Mouse (Mus musculus): ENCODE measurements at regions not wholly inside any gene's neighbourhood (a gene's known extent, or its start where the extent isn't known, plus 50 kb on each side); places are given as distances from the start of the nearest gene placed in this dataset.

DNA sequence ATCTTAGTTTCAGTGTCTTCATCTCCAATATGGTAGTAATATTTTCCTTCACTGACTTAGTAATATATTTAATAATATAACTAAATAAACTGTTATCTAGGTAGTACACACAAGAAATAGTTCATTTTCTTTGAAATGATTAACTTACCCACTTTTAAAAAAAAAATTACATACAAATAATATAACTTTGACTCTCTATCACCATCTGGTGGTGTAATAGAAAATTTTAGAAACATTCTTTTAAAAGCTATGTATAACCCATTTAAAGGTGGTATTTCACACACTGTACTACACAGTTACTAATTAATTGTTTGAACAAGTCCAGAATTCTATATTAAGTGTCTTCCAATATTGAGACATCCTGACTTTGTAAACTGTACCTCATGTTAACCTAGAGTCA, 53.9 kb upstream of the Olfr266 start:
- H3K36me3 ChIP-seq = no peaks in the 10 kb centered on the region
- no peaks in the 10 kb centered on the region for H3K27me3 ChIP-seq
- ATAC-seq (ENCODE audit: low FRiP score) = no peak
- no peak overlapping the region for H3K9ac ChIP-seq
- H3K4me1 ChIP-seq = no peaks in the 10 kb centered on the region
- H3K4me3 ChIP-seq = no peak overlapping the region
- no peak overlapping the region for H3K4me2 ChIP-seq (replicated peaks)
- H3K27ac ChIP-seq = no peak overlapping the region
- H3K9me3 ChIP-seq (replicated peaks) = no peaks in the 10 kb centered on the region

DNA sequence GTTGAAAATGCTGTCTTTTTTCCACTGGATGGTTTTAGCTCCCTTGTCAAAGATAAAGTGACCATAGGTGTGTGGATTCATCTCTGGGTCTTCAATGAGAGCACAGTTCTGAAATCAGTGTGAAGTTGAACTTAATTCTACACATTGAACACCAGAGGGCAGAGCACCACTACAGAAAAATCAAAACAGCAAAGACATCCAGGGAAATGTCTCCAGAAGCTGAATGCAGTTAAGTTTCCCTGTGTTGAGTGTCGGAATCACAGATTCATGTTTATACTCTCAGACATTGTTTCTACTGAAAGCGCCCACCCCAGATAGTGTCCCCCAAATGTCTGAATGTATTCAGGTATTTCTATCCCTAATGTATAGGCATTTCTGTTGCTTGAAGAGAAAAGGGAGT, 77.1 kb upstream of the Olfr266 start:
- Histone ChIP-seq H3K9me3 (replicated peaks) (no peaks in the 10 kb centered on the region), H3K4me1 (no peaks in the 10 kb centered on the region), H3K4me2 (replicated peaks) (no peak overlapping the region), H3K27me3 (no peaks in the 10 kb centered on the region), H3K4me3 (no peak overlapping the region), H3K36me3 (no peaks in the 10 kb centered on the region), H3K27ac (no peak overlapping the region), H3K9ac (no peak overlapping the region)
- WGBS = 46% methylated on average over 2 of the region's 2 CpGs
- no peak for ATAC-seq (ENCODE audit: low FRiP score)

DNA sequence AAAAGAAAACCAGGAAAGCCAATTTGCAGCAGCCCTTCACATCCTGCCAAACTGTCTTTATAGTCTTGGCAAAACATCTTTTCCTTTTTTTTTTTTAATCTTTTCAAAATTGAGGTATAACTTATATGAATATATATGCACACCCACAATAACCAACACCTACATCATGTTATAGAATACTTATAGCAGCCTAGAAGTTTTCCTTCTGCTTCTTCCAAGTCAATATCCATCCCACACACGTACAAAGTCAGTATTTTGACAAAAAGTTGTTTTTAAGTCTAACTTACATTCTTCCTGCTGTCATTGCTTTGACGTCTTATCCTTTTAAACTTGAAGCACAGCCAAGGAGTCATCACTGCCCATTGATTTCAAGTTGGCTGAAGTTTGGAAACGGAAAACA, 80.6 kb upstream of the Olfr266 start:
- H3K4me3 ChIP-seq = no peak overlapping the region
- no peaks in the 10 kb centered on the region for H3K27me3 ChIP-seq
- H3K36me3 ChIP-seq = no peaks in the 10 kb centered on the region
- 80% methylated on average over 3 of the region's 3 CpGs for WGBS
- no peak for ATAC-seq (ENCODE audit: low FRiP score)
- H3K9me3 ChIP-seq (replicated peaks) = no peaks in the 10 kb centered on the region
- H3K9ac ChIP-seq = no peak overlapping the region
- H3K4me2 ChIP-seq (replicated peaks) = no peak overlapping the region
- no peak overlapping the region for H3K27ac ChIP-seq
- H3K4me1 ChIP-seq = no peaks in the 10 kb centered on the region

DNA sequence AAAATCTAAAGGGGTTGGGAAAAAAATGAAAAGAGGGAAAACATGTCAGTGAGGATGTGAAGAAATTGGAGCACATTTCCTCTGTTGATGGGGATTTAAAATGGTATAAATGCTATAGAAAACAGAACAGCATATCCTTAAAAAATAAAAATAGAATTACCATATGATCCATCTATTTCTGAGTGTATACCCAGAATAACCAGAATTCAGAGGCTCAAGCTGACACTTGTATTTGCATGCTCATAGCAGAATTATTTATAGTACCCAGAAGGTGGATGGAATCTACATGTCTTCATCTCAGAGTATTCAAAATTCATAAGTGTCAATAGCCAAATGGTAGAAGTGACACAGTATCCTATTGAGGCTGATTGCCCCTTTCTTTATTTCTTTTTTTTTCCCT, 99.9 kb upstream of the Kcna3 start:
- ATAC-seq (ENCODE audit: low FRiP score) = no peak
- Histone ChIP-seq H3K9ac (no peak overlapping the region), H3K36me3 (no peaks in the 10 kb centered on the region), H3K27ac (no peak overlapping the region), H3K4me1 (no peaks in the 10 kb centered on the region), H3K4me2 (replicated peaks) (no peak overlapping the region), H3K4me3 (no peak overlapping the region), H3K9me3 (replicated peaks) (peaks cover 12% of the 10 kb centered on the region), H3K27me3 (no peaks in the 10 kb centered on the region)

DNA sequence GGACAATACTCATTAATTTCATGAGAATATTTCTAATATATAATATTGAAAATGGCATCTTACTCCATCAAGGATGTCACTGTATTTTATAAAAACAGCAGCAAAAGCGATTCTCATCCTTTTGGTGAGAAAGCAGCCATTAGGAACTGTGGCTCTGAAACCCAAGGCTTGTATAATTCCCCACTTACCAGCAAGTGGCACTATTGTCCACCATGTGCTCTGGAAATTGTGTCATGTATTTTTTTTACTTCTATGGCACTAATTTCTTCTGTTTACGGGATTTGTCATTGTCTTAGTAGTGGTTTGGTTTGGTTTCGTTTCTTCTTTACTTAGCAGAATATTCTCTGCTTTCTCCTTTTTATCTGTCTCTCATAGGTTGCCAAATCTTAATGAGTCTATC, 95.9 kb upstream of the Kcna3 start:
- Histone ChIP-seq H3K4me1 (no peaks in the 10 kb centered on the region), H3K4me3 (no peak overlapping the region), H3K9me3 (replicated peaks) (peaks cover 3% of the 10 kb centered on the region; the same call in 1 of the 2 replicates), H3K36me3 (no peaks in the 10 kb centered on the region), H3K27ac (no peak overlapping the region), H3K9ac (no peak overlapping the region), H3K27me3 (no peaks in the 10 kb centered on the region), H3K4me2 (replicated peaks) (no peak overlapping the region)
- WGBS = 73% methylated on average over 3 of the region's 3 CpGs
- ATAC-seq (ENCODE audit: low FRiP score) = no peak

DNA sequence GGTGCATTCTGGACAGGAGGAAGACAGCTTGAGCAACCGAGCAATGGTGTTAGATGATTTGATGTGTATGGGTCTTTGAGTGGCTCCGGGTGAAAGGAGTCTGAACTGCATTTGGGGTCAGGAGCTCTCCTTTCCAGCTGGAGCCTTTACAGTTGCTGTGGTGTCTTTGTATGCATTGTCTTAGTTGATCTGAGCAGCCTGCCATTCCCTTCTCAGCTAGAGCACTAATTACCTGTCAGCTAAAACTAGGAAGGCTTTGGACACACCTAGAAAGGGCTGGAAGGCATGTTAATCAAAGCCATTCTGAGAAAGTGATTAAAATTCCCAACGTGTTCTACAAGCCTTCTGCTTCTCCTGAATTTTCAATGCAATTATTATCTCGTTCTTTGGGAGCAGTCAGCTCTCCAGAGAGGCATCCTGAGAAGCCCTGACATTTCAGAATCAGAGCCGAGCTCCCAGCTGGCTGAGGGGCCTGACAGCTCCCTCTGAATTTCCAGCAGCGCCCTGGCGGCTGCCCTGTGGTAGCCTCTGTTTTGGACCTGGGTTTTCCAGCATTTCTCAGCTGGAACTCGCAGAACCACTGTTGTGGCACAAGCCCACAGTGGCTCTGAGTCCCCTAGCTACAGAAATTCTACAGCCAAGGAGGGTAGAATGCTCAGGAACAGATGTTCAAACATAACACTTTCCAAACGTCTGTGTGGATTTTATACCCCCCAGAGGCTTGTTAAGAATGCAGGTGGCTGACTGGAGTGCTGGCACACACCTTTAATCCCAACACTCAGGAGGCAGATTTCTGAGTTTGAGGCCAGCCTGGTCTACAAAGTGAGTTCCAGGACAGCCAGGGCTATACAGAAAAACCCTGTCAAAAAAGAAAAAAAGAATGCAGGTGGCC, 80.2 kb upstream of the Kcna3 start:
- H3K9ac ChIP-seq = no peak overlapping the region
- H3K4me3 ChIP-seq = no peak overlapping the region
- peak; percentile 77 for ATAC-seq (ENCODE audit: low FRiP score)
- H3K36me3 ChIP-seq = no peaks in the 10 kb centered on the region
- 16% methylated on average over 9 of the region's 9 CpGs for WGBS
- H3K4me2 ChIP-seq (replicated peaks) = 0 out of 2 replicates have a peak overlapping the region, but pooled peaks have one; percentile 16
- H3K4me1 ChIP-seq = peaks cover 14% of the 10 kb centered on the region
- no peaks in the 10 kb centered on the region for H3K9me3 ChIP-seq (replicated peaks)
- H3K27me3 ChIP-seq = no peaks in the 10 kb centered on the region
- peak overlapping the region; percentile 70 for H3K27ac ChIP-seq

DNA sequence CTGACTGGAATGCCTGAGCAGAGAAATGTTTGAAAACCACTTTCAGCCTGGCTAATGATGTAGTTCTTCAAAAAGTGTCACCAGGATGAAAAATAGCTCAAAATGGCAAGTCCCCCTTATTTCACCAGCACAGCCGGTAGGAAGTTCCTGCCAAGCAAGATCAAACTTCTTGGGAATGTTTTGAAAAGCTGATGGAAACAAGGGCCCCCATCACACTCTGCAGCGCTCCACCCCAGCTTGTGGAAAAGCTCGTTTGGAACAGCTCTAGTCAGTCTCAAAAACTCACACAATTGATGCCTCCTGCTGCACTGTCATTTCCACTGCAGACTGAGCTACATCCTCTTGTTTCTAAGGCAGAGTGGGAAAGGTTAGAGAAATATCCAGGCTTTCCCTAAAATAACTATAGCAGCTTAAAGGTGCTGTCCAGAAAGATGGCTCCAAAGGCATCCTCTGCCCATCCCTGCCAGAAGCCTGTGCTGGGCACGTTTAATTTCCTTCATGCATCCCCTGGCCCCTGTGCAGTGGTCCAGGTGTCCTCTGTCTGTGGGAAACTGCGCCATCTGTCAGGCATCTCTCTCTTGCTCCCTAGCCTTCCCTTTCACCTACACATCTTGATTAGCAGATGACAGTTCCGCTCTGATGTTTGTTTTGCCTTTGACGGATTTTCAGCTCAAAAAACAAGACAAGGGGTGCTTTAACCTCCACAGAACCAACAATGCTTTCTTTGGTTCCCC, 78.6 kb upstream of the Kcna3 start:
- H3K27me3 ChIP-seq = no peaks in the 10 kb centered on the region
- 40% methylated on average over 7 of the region's 7 CpGs for WGBS
- H3K36me3 ChIP-seq = no peaks in the 10 kb centered on the region
- no peaks in the 10 kb centered on the region for H3K9me3 ChIP-seq (replicated peaks)
- peaks cover 14% of the 10 kb centered on the region for H3K4me1 ChIP-seq
- no peak overlapping the region for H3K4me3 ChIP-seq
- no peak for ATAC-seq (ENCODE audit: low FRiP score)
- no peak overlapping the region for H3K4me2 ChIP-seq (replicated peaks)
- H3K9ac ChIP-seq = no peak overlapping the region
- no peak overlapping the region for H3K27ac ChIP-seq

DNA sequence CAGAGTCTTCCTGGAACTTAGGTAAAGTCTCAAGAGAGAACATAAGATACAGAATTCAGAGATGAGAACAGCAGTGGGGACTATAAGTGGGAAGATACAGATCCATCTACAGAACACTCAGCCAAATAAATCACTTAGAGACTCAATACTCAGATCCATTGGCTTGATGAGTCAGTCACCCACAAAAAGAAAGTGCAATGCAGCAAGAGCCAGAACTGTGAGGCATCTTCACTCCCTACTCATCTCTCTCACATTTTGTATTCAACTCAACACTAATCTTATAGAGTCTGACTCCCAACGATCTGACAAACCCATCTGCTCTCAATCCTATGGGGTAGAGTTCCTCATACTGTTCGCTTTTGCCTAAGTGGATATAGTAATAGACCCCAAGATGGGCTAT, 77.8 kb upstream of the Kcna3 start:
- H3K36me3 ChIP-seq = no peaks in the 10 kb centered on the region
- H3K4me1 ChIP-seq = peaks cover 14% of the 10 kb centered on the region
- H3K27me3 ChIP-seq = no peaks in the 10 kb centered on the region
- no peaks in the 10 kb centered on the region for H3K9me3 ChIP-seq (replicated peaks)
- no peak overlapping the region for H3K4me2 ChIP-seq (replicated peaks)
- ATAC-seq (ENCODE audit: low FRiP score) = no peak
- no peak overlapping the region for H3K4me3 ChIP-seq
- H3K27ac ChIP-seq = no peak overlapping the region
- 84% methylated on average over 2 of the region's 2 CpGs for WGBS
- no peak overlapping the region for H3K9ac ChIP-seq

DNA sequence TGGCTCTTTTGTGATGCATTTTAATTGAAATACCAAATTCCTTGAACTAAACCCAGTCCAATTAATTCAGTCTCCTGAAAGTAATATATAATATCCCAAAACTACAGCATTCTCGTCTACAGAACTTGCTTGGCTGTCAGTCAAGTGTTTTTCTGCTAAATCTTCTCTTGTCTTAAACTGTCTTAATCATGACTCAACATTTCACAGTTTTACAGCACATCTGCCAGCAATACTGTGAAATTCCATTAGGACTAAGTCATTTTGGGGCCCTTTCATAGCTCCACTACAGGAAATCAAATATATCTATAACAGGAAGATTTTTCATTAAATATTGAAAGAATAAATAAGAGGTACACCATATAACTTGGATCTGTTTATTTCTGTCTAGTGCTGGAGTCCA, 75.4 kb upstream of the Kcna3 start:
- H3K4me2 ChIP-seq (replicated peaks) = no peak overlapping the region
- H3K4me1 ChIP-seq = peaks cover 7% of the 10 kb centered on the region
- no peaks in the 10 kb centered on the region for H3K36me3 ChIP-seq
- no peak overlapping the region for H3K27ac ChIP-seq
- no peak overlapping the region for H3K4me3 ChIP-seq
- no peaks in the 10 kb centered on the region for H3K27me3 ChIP-seq
- ATAC-seq (ENCODE audit: low FRiP score) = no peak
- H3K9me3 ChIP-seq (replicated peaks) = no peaks in the 10 kb centered on the region
- 69% methylated on average over 1 of the region's 1 CpGs for WGBS
- H3K9ac ChIP-seq = no peak overlapping the region

DNA sequence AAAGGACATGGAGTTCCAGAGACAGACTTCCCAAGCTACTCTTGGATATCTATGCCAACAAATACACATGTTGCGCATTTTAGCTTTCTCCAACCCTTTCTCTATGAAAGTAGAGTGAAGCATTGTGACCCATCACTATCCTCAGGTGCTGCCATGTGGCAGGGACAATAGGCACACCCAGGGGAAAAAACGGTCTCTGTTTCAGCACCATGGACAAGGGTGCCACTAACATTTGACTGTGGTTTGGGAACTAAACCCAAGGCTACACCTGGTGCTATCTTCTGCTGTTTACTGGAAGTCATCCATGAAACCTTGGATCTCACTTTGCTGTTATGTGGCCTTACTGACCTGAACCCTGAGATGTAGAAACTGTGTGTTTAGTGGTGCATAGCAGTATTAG, 73.5 kb upstream of the Kcna3 start:
- Histone ChIP-seq H3K9me3 (replicated peaks) (no peaks in the 10 kb centered on the region), H3K4me1 (no peaks in the 10 kb centered on the region), H3K4me2 (replicated peaks) (no peak overlapping the region), H3K27ac (no peak overlapping the region), H3K36me3 (no peaks in the 10 kb centered on the region), H3K9ac (no peak overlapping the region), H3K27me3 (no peaks in the 10 kb centered on the region), H3K4me3 (no peak overlapping the region)
- ATAC-seq (ENCODE audit: low FRiP score) = no peak
- 47% methylated on average over 2 of the region's 2 CpGs for WGBS

DNA sequence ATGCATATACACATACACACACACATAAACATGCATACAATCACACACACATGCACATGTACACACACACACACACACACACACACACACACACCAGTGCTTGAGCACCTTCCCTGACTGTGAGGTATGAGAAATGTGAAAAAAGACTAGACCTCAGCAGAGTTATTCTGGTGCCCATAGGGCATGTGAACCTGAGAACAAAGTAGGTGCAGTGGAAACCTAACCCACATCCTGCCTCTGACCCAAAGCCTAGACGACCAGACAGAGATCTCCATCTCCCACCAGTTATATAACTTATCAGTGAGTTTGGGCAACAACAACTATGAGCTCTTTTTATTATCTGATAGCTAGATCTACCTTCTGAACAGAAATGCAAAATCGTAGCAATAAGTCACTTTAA, 69.8 kb upstream of the Kcna3 start:
- Histone ChIP-seq H3K4me1 (no peaks in the 10 kb centered on the region), H3K9ac (no peak overlapping the region), H3K9me3 (replicated peaks) (no peaks in the 10 kb centered on the region), H3K4me2 (replicated peaks) (no peak overlapping the region), H3K27ac (no peak overlapping the region), H3K27me3 (no peaks in the 10 kb centered on the region), H3K36me3 (no peaks in the 10 kb centered on the region), H3K4me3 (no peak overlapping the region)
- ATAC-seq (ENCODE audit: low FRiP score) = no peak
- WGBS = 85% methylated on average over 2 of the region's 2 CpGs

DNA sequence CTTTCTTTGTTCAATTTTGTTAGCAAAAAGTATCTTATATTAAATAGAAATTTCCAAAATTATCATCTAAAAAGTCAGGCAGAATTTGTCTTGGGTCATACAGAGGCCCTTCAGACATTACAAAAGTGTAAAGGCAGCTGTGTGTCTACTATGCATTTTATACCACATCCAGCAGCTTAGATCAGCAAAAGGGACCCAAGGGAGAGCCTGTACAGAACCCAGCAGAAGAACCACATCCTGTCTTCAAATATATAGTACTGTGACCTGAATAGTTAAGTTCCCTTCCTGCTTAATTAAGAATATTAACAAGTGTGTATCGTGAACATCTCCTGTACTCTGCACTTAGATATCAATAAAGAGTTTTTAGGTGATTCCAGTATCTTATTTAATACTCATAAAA, 68.5 kb upstream of the Kcna3 start:
- Histone ChIP-seq H3K9me3 (replicated peaks) (no peaks in the 10 kb centered on the region), H3K4me1 (no peaks in the 10 kb centered on the region), H3K27ac (no peak overlapping the region), H3K36me3 (no peaks in the 10 kb centered on the region), H3K27me3 (no peaks in the 10 kb centered on the region), H3K4me2 (replicated peaks) (no peak overlapping the region), H3K4me3 (no peak overlapping the region), H3K9ac (no peak overlapping the region)
- no peak for ATAC-seq (ENCODE audit: low FRiP score)
- 100% methylated on average over 1 of the region's 1 CpGs for WGBS
